Mouse (Mus musculus) left cerebral cortex, adult 18-20 months (tissue): ENCODE data around the gene Rho. TPM values are rescaled to one million over a fixed set of nuclear protein-coding genes. Genes with fewer than 3 reads are reported as not detected.

Source experiments
- DNase-seq, 2 experiments: peaks; one replicate each; pipeline ENCODE4 v3.0.0; 2021 to 2022; ENCODE audit warnings: low spot score in 2 of 2, mixed read lengths in 1 of 2
- long read RNA-seq, 2 experiments: library from polyadenylated mRNA; stranded (forward); transcript quantifications; one replicate each; pipeline ENCODE4 v2.0.0; 2021
- total RNA-seq, 2 experiments: library from RNA; stranded (reverse); gene quantifications; 2 replicates each; pipeline ENCODE4 v1.2.3; 2021

Rho gene
- total RNA-seq: under 1 TPM; 0.63 to 0.70 TPM
- long read RNA-seq, experiment 1: 0 reads
- long read RNA-seq, experiment 2: 0 reads

DNA sequence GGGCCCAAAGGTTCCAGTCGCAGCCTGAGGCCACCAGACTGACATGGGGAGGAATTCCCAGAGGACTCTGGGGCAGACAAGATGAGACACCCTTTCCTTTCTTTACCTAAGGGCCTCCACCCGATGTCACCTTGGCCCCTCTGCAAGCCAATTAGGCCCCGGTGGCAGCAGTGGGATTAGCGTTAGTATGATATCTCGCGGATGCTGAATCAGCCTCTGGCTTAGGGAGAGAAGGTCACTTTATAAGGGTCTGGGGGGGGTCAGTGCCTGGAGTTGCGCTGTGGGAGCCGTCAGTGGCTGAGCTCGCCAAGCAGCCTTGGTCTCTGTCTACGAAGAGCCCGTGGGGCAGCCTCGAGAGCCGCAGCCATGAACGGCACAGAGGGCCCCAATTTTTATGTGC, at the start of gene Rho:
Rho (plus strand) TSS at position 110 of the 400 bp plus-strand sequence.
- no peak for DNase-seq

DNA sequence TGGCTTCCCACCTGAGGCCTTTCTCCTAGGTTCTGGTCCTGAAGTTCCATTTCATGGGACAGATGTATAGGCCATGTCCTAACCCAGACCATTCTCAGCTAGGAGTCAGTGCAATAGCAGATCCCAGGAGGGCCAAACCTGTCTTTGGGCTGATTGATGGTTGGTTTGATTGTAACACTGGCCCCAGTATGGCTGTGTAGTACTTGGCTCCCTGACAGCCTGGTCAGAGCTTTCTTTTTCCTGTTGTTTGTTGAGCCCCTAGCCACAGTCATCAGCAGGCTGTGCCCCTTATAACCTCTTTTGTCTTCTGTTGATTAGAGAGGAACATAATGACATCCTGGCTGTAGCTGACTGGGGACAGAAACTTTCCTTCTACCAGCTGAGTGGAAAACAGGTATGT, 47.5 kb upstream of the Rho start:
- no peak for DNase-seq

DNA sequence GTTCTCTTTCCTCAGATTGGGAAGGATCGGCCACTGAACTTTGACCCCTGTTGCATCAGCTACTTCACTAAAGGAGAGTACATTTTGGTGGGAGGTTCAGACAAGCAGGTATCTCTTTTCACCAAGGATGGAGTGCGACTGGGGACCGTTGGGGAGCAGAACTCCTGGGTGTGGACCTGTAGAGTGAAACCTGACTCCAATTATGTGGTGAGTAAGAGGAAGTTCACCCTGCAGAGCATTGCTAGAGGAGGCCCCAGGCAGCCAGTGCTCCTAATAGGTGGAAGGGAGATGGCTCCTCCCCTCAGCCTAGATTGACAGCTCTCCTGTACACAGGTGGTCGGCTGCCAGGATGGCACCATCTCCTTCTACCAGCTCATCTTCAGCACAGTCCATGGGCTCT, 44.7 kb upstream of the Rho start:
- no peak for DNase-seq

DNA sequence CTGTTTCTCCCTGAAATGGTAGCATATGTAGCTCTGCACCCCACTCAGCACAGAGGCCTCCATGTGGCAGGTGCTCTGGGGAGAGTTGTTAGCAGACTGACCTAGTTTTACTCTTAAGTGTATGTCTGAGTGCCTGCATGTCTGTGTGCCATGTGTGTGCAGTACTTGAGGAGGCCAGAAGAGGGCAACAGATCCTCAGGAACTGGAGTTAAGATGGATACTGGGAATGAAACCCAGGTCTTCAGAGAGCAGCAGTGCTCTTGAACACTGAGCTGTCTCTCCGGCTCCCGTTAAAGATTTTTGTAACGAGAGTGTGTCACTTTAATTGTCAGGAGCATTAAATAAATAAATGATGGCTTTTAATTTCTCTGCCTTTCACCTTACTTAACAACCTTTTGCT, 43.3 kb upstream of the Rho start:
- no peak for DNase-seq

DNA sequence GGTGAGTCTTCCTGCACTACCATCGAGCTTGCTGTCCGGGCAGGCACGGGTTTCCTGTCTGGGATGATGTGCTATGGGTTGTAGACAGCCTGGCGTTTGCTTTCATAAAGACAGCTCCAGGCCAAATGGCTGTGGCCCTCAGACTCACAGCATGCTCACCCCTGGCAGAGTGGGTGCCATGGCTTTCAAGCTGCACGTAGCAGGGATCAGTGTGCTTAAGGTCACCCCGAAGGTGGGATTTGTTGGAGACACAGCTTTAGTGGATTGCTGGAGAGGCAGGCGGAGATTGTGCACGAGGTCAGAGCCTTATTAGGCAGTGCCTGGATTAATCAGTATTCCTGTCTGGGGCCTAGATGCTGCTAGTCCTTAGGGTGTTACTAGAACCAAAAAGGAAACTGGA, 40.9 kb upstream of the Rho start:
- DNase-seq: no peak

DNA sequence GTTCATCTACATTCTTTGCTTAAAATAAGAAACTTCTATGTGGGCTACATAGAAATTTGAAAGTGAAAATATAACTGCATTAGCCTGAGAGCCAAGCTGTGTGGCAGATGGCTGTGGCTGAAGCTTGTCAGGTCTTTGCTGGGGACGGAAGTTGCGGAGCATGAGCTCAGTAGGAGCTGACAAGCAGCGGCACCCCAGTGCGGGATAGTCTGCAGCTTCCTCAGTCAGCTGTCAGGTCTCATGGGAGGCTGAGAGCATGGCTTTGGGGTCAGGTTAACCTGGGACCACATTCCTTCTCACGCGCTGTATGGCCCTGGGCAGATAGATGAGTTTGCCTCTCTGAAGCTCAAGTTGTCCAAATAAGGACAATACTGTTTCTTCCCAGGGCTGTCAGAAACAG, 40.5 kb upstream of the Rho start:
- DNase-seq: peak in 1 of 2 experiments; percentile 53

DNA sequence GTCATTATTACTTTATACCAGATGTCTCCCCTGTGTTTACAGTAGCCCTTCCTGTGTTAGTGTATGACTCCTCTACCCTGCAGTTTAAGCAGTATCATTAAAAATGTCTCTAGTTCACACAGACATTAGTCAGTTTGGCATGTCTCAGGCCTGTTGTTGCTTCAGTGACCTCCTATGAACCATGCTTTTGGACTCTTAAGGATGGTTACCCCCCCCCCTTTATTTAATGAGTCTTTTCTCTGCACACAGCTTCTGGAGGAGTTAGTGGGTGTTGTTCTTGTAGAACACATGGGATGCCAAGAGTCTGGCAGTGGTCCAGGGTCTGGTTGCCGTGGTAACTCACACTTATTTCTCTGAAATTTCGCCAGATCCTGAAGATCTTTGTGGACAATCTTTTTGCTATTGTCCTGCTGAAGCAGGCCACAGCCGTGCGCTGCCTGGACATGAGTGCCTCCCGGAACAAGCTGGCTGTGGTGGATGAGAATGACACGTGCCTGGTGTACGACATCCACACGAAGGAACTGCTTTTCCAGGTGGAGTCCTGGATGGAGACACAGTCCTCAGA, 40.0 kb upstream of the Rho start:
- DNase-seq: peak; percentile 85 to 87

DNA sequence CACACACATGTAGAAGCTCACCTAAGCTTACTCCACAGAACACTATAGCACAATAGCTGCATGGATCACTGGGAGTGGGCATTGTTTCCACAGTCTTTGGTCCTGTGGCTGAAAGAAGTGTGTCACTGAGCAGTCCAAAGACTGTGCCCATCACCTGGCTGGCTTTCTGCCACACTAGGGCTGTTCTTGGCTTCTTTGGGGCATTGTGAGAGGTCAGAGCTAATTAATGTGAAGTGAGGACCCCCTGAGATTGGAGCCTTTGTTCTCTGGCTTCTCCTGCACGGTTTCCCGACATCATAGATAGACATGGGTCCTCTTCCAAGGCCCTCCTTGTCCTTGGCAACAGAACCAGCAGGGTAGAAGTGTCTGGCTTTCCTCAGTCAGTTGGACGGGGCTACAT, 39.2 kb upstream of the Rho start:
- DNase-seq: no peak

DNA sequence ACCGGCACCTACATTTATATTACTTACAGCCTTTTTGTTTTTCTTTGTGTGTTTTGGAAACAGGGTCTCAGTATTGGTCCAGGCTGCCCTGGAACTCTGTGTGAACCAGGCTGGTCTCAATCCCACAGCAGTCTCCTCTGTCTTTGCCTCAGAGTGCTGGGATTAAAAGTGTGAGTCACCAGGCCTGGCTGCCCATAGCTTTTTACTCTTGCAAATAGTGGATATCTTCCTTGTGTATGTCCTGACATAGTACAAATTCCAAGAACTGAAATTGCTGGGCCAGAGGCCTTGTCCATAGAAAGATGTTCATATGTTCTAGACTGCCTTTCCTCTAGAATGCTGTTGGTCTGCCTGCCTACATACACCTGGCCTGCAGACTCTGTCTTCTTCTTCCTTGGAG, 35.2 kb upstream of the Rho start:
- DNase-seq: no peak

DNA sequence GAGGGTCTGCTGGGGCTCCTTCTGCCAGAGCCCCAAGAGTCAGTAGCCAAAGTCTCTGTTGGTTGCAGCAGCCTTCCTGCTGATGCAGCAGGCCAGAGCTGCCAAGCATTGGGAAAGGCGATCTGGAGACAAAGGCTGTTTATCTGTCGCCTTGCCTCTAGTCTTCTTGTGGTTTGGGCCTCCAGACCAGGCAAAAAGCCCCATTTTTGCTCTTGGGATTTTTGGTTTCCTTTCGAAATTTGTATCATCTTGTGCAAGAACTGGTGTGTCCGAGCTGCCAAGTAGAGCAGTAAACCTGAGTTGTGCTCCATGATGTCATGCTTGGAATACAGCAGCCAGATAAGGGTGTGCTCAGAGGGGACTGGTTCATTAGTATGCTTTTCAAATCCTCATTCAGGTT, 34.4 kb upstream of the Rho start:
- no peak for DNase-seq

DNA sequence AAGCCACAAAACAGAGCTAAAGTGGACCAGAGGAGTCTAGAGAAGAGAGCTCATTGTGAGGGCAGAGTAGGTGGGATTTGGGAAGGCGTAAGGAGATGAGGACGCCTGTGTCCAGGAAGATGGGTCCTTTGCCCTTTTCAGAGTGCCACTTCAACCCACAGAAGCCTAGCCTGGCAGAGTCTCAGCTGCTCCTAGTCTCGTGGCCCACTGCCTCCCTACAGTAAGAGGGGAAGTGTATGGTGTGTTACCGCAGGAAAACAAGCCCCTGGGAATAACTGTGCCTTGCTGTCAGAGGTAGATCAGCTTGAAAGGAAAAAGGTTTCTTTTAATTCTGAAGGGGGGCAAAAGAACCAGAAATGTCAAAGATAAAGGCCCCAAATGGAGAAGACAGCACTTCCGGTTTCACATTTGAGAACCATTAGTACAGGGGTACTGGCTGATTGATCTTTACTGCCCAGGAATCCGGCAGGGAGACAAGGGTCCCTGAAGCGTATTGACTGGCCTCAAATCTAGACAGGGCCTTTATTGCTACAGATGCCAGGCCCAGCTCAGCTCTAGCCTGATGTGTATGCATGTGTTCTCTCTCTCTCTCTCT, 33.5 kb upstream of the Rho start:
- no peak for DNase-seq

DNA sequence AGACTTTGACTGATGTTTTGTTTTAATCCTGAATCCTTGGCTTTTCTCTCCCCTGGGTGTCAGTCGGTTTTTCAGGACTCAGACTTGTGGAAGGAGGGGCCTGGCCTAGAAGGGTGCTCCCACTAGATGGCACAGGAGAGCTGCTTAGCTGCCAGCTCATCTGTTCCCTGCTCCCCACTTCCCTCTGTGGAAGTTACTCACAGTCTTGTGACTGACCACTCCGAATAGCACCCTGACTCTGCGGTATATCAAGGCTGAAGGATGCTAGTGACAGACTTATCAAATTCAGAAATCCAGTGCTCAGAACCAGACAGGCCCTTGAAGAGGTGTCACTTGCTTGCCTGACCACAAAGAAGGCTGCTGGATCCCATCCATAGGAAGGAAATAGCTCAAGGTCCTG, 30.5 kb upstream of the Rho start:
- peak; percentile 84 to 85 for DNase-seq

DNA sequence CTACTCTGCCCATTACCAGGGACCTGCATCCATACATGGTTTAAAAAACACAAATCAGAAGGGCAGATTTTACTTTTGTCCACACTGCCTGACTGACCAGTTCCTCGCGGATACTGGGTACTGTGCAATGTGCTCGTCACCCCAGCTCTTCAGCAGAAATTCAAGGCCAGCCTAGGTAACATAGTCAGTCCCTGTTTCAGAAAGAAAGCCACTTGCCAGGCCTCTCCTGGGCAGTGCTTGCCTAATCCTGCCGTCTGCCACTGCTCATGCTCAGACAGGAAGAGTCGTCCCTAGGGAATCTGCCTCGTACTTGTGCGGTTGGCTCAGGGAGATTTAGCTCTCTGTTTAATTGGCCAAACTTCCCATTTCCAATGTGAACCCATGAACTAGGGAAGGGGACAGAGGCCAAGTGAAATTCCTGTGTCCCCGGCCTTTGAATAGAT, 30.0 kb upstream of the Rho start:
- DNase-seq: no peak

DNA sequence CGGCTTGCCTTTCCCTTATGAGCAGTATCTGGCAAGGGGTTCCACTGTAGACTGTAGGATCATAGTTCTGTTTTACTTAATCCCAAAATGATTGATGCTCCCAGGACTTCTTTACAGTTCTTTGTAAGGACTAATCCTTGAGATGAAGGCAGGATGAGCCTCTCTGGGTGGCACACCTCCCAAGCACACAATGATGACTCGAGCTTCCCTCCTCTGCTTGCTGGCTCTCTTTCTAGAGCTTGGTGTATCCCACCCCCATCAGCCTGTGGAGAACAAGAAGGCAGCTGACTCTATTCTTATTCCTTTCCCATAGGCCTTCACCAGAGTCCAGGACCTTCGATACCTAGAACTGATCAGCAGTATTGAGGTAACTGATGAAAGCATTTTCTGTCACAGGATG, 29.0 kb upstream of the Rho start:
- no peak for DNase-seq

DNA sequence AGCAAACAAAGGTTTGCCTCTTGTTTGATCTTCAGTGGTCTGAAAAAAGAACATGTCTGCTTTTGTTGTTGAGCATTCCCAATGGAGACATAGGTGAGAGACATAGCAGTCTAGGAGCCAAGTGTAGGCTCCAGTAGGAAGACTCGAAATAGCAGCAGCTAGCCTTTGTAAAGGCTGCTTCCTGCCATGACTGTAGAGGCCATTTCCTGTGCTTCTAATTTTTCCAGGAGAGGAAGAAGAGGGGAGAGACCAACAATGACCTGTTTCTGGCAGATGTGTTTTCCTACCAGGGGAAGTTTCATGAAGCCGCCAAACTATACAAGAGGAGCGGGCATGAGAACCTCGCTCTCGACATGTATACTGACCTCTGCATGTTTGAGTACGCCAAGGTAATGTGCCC, 26.0 kb upstream of the Rho start:
- DNase-seq: no peak

DNA sequence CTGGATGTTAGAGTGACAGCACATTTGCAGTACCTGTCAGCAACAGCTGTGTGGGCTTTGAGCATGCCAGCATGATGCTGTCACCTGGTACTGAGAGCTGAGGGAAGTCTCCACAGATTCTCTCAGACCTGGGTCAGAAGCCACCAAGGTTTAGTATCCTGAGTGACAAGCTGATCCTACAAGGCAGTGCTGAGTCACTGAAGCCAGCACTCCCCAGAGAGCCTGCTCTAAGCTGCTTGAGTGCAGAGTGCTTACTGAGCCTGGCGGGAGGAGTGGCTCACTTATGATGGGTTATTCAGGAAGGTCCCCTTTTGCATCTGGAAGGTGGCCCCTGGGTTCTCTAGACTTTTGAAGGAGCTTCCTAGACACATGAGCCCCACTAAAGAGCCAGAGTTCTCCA, 25.1 kb upstream of the Rho start:
- no peak for DNase-seq

DNA sequence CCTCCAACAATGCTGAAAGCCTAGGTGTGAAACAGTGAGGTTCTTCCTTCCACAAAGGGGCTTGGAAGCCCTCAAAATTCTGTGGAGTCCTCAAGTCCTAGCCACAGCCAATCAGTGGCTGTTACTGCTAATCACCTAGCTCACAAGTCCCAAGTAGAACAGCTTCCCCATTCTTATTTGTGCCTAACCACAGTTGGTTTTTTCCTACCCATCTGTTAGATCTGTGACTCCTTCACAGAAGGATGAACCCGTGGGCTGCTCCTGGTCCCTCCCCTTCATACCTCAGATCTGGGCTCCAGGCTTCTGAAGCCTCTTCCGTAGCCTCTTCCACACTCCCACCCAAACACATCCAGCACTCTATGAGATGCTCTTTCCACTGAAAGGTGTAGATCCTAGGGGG, 24.7 kb upstream of the Rho start:
- no peak for DNase-seq

DNA sequence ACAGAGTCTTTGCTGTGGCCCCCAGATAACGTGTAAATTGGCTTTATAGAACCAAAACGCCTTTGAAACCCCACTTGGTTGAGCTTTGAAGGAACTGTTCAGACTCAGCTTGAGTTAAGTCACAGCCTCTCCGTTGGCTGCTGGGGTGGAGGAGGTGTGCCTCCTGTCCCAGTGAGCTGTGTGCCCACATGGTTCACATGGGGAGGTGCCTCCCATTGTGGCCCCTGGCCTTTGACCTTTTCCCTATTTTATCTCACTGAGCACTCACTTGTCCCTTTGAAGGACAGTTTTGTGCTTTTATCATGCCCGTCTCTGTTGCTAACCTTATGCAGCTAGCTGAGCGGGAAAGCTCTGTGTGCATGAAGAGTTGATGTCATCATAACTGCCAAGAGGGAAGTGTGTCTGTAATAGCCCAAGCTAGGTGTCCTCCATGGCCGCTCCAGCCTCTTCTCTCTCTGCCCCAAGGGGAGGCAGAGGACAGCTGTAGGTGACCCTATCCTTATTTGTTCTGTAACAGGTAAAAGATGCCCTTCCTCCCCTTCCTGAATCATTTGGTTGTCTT, 23.0 kb upstream of the Rho start:
- DNase-seq: no peak

DNA sequence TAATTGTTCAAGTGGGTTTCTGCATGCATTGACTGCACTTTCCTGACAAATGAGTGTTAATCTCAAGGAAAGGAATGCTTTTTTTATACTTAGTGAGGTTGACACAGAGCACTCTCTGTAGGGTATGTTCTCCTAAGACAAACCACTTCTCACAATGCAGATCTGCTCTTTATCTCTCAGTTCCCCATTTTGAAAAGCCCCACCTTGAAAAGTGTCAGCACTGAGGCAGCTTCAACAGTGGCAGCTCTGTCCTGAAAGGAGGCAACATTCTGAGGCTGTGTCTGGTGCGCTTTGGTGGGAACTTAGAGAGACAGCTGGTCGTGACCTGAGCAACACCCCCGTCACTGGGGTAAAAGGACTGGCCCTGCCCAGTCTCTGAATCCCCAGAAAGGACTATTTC, 22.5 kb upstream of the Rho start:
- no peak for DNase-seq

DNA sequence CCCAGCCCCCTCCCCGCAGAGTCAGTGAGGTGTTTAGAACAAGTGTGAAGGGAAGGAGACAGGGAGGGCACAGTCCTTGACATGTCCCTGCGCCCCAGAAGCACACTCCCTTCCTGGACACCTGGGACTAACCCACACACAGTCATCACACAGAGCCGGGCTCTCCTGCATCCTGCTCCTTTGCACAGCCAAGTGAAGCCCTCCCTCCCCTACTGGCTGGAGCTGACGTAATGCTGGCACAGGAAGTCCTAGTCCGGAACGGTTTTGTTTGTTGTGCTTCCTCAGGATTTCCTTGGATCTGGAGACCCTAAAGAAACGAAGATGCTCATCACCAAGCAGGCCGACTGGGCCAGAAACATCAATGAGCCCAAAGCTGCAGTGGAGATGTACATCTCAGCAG, 21.6 kb upstream of the Rho start:
- DNase-seq: no peak

DNA sequence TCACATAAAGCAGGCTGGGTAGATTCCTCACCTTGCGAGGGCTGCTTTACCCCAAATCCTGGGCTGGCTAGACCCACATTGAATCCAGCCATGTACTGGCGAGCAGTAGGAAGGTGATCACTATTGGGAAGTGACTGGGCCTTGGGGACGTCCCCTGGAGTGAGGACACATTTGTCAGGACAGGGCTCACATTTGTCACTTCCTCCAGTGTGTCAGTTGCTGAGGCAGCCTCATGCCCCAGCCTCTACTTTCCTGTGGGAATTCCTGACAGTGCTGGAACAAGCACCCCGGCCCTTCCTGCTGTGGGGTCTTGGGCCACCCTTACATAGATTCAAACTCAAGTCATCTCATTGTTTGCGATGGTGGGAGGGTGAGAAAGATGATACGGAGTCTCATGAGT, 19.8 kb upstream of the Rho start:
- DNase-seq: no peak

DNA sequence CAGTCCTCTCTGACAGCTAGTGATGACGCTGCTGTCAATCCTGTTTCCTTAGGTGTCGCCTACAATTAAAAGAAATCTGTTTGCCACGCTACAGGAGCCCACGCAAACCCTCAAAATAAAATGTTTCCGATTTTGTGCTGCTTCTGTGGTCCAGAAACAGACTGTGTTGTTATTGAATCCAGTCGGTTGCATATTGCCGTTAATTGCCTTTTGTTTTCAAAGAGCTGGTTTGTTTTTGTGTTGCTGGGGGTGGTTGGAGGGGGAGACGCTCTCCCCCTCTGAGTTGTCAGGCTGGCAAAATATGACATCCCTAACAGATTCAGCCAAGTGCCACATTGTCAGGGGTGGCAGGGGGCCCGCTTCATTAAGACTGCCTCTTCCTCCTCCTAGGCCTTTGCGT, 18.1 kb upstream of the Rho start:
- no peak for DNase-seq

DNA sequence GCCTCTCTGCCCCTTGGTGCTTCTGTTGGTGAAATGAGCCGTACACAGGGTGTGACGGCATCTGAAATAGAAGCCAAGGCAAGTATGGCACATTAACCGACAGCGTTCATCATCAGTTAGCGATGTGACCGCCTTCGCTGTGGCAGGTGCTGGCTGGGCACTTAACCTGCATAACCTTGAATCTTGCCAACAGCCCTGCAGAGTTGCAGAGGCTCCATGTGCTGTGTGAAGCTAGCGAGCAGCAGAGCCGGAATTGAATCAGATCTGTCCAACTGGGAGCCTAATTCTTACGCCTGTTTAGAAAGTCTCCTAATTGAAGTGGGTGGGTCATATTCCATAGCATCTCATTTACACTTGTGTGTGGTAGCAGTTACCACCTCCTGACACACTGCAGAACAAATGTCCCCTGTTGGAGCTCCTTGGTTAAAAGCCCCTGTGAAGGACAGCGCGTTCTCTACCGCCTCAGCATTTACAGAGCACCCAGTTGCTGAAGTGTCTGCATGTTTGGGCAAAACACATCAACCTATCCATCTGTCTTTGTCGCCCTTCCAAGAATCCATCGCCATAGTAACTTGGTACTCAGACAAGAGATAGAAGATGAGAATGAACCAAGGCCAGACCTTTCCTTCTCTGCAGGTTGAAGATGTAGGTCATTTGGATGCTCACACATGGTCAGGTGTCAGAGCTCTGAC, 16.9 kb upstream of the Rho start:
- DNase-seq: peak; percentile 58 to 80
